Mouse (Mus musculus) limb, embryonic 13.5 days (tissue): ENCODE measurements around the gene Eipr1. TPM values are rescaled to one million over a fixed set of nuclear protein-coding genes. Genes with fewer than 3 reads are reported as not detected.

Source experiments
- ATAC-seq: fragments of 200-750 bp; cut with Nextera tagmentation; 2 replicates; pipeline ENCODE4 v1.8.0; 2017; ENCODE audit warnings: low read depth, moderate number of reproducible peaks, moderate TSS enrichment; ENCODE audit not compliant: low FRiP score
- H3K27ac ChIP-seq: fragments of 300-500 bp; sonication (generic); 2 replicates; pipeline ENCODE4 v1.5.1; 2015; ENCODE audit warnings: inconsistent platforms, mild to moderate bottlenecking, moderate library complexity
- H3K27me3 ChIP-seq: fragments of 300-500 bp; sonication (generic); 2 replicates; pipeline ENCODE4 v1.6.1; 2015; ENCODE audit warnings: mild to moderate bottlenecking, inconsistent platforms
- H3K36me3 ChIP-seq: fragments of 300-500 bp; sonication (generic); 2 replicates; pipeline ENCODE4 v1.6.1; 2015; ENCODE audit warnings: inconsistent platforms, mild to moderate bottlenecking, moderate library complexity
- H3K4me1 ChIP-seq: fragments of 300-500 bp; sonication (generic); 2 replicates; pipeline ENCODE4 v1.6.1; 2015; ENCODE audit warnings: inconsistent platforms
- H3K4me2 ChIP-seq: fragments of 300-500 bp; sonication (generic); replicated peaks from 2 replicates; pipeline ENCODE4 v1.6.1; 2015; ENCODE audit warnings: inconsistent platforms, mild to moderate bottlenecking, moderate library complexity
- H3K4me3 ChIP-seq: fragments of 300-500 bp; sonication (generic); 2 replicates; pipeline ENCODE4 v1.5.1; 2015; ENCODE audit warnings: moderate library complexity, mild to moderate bottlenecking, inconsistent platforms
- H3K9ac ChIP-seq: fragments of 300-500 bp; sonication (generic); 2 replicates; pipeline ENCODE4 v1.6.1; 2015; ENCODE audit warnings: mild to moderate bottlenecking, inconsistent platforms
- H3K9me3 ChIP-seq: fragments of 300-500 bp; sonication (generic); 2 replicates; pipeline ENCODE4 v1.6.1; 2016; ENCODE audit warnings: inconsistent platforms
- WGBS: fragments of 180-500 bp; shearing (Covaris S2); methylation state at CpG from one replicate; pipeline ENCODE4 v1.1.7; 2015; 5-methylcytosine and 5-hydroxymethylcytosine counted together
- polyA plus RNA-seq: library from polyadenylated mRNA; unstranded; fragments of >200 nt; fragmentation: Nextera tagmentation; extraction: Ambion mirVana; gene quantifications from 2 replicates; pipeline ENCODE4 v1.2.1, GENCODE M21; 2015

Gene Eipr1
- polyA plus RNA-seq, 1 experiment from 2014 or later = 33.3 TPM

DNA sequence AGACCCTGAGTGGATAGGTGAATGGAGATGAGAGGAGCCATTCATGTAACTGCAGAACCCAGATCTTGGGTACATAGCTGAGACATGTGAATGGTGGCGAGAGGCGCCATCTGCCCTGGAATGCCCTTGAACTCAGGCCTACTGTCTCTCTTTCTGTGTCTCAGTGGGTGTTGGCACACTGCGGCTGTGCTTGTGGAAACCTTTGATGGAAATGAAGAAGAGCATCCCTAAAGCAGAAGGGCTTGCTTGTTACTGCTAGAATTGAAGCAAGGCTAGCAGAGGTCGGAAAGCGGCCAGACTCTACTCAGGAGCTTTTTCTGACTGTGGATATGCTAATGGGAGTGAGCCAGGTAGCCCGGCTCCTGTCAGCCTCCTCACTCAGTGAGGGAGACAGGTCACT, 50.1 kb downstream of the Eipr1 start:
- Histone ChIP-seq H3K36me3 (no peaks in the 10 kb centered on the region; the same call in 1 of the 2 replicates), H3K9ac (no peak overlapping the region), H3K4me3 (no peak overlapping the region), H3K9me3 (no peaks in the 10 kb centered on the region; the same call in 1 of the 2 replicates), H3K27ac (no peak overlapping the region), H3K27me3 (no peaks in the 10 kb centered on the region), H3K4me2 (no peak overlapping the region), H3K4me1 (peaks cover 34% of the 10 kb centered on the region)
- 92% methylated on average over 6 of the region's 6 CpGs for WGBS
- ATAC-seq = no peak

DNA sequence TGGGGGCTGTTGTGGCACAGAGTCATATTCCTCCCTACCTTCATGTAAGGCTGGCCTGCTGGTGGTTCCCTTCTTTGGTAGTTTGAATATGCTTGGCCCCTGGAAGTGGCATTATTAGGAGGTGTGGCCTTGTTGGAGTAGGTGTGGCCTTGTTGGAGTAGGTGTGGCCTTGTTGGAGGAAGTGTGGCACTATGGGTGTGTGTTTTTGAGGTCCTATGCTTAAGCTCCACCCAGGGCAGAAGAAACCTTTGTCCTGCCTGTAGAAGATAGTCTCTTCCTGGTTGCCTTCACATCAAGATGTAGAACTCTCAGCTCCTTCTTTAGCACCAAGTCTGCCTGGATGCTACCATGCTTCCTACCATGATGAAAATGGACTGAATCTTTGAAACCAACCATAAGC, 51.4 kb downstream of the Eipr1 start:
- H3K27ac ChIP-seq = no peak overlapping the region
- no peaks in the 10 kb centered on the region; the same call in 1 of the 2 replicates for H3K9me3 ChIP-seq
- no peak overlapping the region for H3K4me3 ChIP-seq
- no peak overlapping the region for H3K4me2 ChIP-seq
- peaks cover 34% of the 10 kb centered on the region for H3K4me1 ChIP-seq
- no peaks in the 10 kb centered on the region; the same call in 1 of the 2 replicates for H3K36me3 ChIP-seq
- no peak for ATAC-seq
- H3K27me3 ChIP-seq = no peaks in the 10 kb centered on the region
- no peak overlapping the region for H3K9ac ChIP-seq

DNA sequence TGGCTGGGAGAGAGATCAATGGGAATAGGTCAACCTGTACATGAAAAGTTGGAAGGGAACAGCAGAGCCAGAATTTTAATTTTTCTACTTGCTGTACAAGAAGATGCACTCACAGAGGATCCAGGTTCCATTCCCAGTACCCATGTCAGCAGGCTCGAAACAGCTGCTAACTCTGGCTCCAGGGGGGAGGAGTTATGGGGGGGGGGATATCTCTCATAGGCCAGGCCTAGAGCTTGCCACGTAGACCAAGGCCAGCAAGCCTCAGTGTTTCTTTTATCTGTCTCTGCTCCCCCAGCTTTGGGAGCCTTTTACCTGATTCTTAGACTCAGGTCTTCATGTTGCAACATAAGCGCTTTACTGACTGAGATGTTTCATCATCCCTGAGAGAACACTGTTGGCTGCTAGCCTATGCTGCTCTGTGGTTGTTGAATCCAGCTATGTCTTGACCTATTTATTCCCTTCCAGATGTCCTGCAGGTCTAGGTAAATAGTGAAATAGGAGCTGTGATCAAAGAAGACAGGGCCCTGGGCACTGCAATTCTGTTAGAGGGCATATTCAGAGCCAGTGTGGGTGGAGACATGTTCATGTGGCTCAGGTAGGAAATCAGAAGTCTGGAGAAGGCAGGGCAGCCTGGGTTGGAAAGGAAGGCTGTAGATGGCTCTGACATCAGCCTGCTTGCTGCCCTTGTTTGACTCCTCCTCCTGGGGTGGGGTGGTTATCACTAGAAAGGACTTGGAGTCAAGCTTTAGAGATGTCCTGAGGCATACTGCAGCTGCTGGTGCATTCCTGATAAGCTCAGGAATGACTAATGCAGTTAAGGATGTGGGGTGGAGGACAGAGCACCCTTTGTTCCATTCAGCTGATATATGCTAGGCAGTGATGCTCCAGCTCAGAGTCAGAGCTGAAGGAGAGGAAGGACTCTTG, 53.2 kb downstream of the Eipr1 start:
- H3K36me3 ChIP-seq = no peaks in the 10 kb centered on the region
- ATAC-seq = no peak; the same call in 1 of the 2 replicates
- H3K4me1 ChIP-seq = peaks cover 28% of the 10 kb centered on the region
- peak overlapping the region; percentile 16; the same call in 1 of the 2 replicates for H3K27ac ChIP-seq
- no peaks in the 10 kb centered on the region for H3K9me3 ChIP-seq
- no peaks in the 10 kb centered on the region for H3K27me3 ChIP-seq
- no peak overlapping the region for H3K9ac ChIP-seq
- no peak overlapping the region for H3K4me3 ChIP-seq
- no peak overlapping the region for H3K4me2 ChIP-seq
- WGBS = 61% methylated on average over 3 of the region's 3 CpGs

DNA sequence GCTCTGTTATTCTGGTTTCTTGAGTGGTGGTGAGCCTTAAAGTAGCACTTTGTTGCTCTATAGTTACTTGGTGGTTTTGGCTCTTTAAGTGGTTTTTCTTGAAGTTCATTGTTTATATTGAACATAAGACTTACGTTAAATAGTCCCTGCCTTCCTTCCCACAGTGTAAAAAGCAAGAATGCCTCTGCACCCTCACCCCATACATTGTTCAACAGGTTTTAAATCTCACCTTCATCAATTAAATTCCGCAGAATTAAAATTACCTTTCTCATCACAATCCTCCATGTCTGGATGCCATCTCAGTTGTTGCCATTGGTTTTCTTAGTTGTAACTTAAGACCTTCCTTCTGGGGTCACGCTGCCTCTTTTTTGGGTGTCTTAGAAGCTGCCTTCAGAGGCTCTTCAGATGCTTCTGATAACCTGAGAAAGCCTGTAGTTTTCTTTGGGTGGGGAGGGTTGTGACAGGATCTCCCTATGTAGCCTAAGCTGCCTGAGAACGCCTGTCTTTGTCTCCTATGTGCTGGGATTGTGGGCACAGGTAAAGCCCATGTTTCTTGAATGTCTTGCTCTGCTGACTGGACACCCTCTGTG, 57.3 kb downstream of the Eipr1 start:
- no peak overlapping the region for H3K9ac ChIP-seq
- no peaks in the 10 kb centered on the region for H3K36me3 ChIP-seq
- peaks cover 17% of the 10 kb centered on the region for H3K4me1 ChIP-seq
- no peaks in the 10 kb centered on the region for H3K27me3 ChIP-seq
- no peaks in the 10 kb centered on the region for H3K9me3 ChIP-seq
- H3K4me3 ChIP-seq = no peak overlapping the region
- H3K4me2 ChIP-seq = no peak overlapping the region
- WGBS = 72% methylated on average over 4 of the region's 4 CpGs
- H3K27ac ChIP-seq = no peak overlapping the region
- no peak for ATAC-seq

DNA sequence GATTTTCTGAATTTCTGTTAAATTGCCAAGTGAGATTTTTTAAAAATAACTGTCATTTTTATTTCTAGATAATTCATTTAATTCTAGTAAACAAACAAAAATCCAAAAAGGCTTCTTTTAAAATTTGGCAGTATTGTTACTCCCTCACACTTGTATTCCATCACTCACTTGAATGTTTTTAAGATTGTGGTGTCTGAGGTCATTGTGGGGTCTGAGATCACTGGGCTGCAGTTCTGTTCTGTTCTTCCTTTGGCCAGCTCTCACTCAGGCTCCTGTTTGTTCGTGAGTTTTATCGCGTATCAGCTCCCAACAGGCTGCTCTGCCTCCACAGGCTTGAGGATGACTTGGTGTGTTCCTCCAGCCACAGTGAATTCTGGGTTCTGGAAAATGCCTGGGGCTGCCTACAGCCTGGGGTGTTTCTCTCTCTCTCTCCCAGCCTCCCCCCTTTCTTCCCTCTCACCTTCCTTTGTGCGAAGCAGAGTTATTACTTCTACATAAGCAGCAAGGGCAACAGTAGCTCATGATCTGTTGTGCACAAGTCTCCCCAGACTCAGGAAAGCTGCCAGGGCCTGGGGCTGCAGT, 58.2 kb downstream of the Eipr1 start:
- Histone ChIP-seq H3K27me3 (no peaks in the 10 kb centered on the region), H3K4me2 (no peak overlapping the region), H3K9me3 (no peaks in the 10 kb centered on the region; the same call in 1 of the 2 replicates), H3K27ac (no peak overlapping the region), H3K4me3 (no peak overlapping the region), H3K9ac (no peak overlapping the region), H3K36me3 (no peaks in the 10 kb centered on the region), H3K4me1 (peaks cover 10% of the 10 kb centered on the region)
- 44% methylated on average over 4 of the region's 4 CpGs for WGBS
- ATAC-seq = no peak

DNA sequence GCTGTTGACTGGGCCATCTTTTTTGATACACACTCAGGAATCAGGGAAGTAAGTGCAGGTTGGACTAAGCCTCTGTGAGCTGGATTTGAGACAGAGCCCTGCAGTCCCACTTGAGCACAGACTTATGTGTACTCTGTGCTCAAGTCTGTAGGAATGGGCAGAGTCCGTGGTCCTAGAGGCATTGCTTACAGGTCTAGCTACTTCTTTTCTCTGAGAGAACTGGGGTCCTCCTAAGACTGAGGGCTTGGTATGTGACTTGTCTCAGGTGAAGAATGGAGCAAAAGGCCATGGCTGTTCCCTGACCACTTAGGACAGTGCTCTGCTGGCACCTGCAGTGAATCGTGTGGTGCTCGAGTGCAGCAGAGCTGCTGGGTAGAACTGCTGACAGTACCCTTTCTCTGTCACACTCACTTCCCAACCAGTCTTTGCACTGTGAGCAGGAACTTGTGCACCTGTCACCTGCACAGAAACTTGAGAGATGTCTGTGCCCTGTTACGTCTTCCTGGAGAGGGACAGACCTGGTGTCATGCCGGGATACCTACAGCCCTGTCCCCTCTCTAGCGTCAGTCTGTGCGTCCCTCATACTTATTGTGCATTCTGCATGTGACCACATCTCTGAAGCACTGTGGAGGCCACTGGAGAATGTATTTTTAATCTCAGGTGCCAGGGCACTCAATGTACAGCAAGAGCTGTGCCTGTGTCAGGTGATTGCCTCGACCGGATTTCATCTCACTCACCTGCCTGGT, 65.3 kb downstream of the Eipr1 start:
- no peak overlapping the region; the same call in 1 of the 2 replicates for H3K9ac ChIP-seq
- 36% methylated on average over 9 of the region's 9 CpGs for WGBS

DNA sequence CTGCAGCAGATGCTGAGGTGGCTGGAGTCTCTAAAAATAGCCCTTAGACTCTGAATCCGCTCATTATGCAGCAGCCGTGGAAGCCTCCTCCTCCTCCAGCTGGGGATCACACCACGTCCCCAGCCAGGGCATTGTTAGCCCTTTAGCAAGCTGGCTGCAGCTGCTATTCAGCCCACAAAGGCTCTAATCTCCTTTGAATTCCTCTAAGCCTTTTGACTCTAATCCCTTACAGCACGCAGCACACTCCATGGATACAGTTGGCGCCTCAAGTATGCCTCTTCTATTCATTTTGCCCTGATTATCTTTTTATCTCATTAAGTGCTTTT, 65.8 kb downstream of the Eipr1 start:
- H3K27me3 ChIP-seq = no peaks in the 10 kb centered on the region
- H3K27ac ChIP-seq = no peak overlapping the region
- no peaks in the 10 kb centered on the region; the same call in 1 of the 2 replicates for H3K9me3 ChIP-seq
- no peak overlapping the region for H3K9ac ChIP-seq
- 18% methylated on average over 5 of the region's 5 CpGs for WGBS
- no peak overlapping the region for H3K4me3 ChIP-seq
- ATAC-seq = peak; percentile 76
- H3K4me2 ChIP-seq = no peak overlapping the region
- H3K4me1 ChIP-seq = peaks cover 7% of the 10 kb centered on the region
- no peaks in the 10 kb centered on the region for H3K36me3 ChIP-seq

More for the DNA sequence above, 65.3 kb downstream of the Eipr1 start:
- Histone ChIP-seq H3K27me3 (no peaks in the 10 kb centered on the region), H3K4me2 (no peak overlapping the region; the same call in 1 of the 2 replicates), H3K27ac (no peak overlapping the region), H3K9me3 (no peaks in the 10 kb centered on the region; the same call in 1 of the 2 replicates), H3K4me1 (peaks cover 7% of the 10 kb centered on the region), H3K36me3 (no peaks in the 10 kb centered on the region), H3K4me3 (no peak overlapping the region)
- peak; percentile 11; the same call in 1 of the 2 replicates for ATAC-seq

DNA sequence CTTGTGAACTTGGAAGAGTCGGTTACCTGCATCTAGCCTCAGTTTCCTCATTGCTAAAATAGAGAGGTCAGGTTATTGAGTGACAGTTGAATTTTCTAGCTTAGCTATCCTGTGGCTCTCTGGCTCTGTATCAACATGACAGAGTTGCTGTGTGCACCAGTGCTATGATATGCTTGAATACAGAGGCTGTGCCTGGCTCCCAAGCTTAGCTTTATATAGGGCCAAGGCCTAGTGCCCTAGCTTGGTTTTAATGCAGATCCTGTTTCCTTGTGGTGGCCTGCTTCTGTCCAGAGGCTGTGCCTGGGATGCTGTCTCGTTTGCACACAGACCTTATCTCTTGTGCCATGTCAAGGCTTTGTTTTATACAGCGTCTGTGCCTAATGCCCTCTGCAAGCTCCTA, 66.3 kb downstream of the Eipr1 start:
- H3K27me3 ChIP-seq = no peaks in the 10 kb centered on the region
- ATAC-seq = no peak
- 53% methylated on average over 3 of the region's 3 CpGs for WGBS
- no peaks in the 10 kb centered on the region for H3K36me3 ChIP-seq
- no peak overlapping the region for H3K4me2 ChIP-seq
- peaks cover 7% of the 10 kb centered on the region for H3K4me1 ChIP-seq
- H3K9me3 ChIP-seq = no peaks in the 10 kb centered on the region; the same call in 1 of the 2 replicates
- no peak overlapping the region for H3K9ac ChIP-seq
- no peak overlapping the region for H3K4me3 ChIP-seq
- no peak overlapping the region for H3K27ac ChIP-seq

DNA sequence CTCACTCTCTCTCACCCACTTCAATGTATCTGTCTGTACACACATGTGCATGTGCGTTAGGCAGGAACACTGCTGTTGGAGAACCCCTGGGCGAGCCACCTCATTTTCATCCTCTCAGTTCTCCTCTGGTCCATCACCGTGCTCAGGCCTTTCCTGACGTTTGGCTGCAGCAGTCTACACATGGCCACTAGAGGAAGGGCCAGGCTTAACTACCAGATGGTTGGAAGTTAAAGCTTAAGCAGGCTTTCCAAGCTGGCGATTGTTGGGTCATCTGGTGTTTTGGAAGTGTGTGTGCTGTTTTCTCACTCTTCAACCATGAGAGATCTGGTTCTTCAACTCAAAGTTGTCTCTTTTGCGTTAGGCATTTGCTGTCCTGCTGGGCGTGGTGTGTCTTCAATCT, 71.9 kb downstream of the Eipr1 start:
- H3K4me1 ChIP-seq = no peaks in the 10 kb centered on the region
- WGBS = 77% methylated on average over 7 of the region's 7 CpGs
- H3K9ac ChIP-seq = no peak overlapping the region
- H3K4me3 ChIP-seq = no peak overlapping the region
- H3K27ac ChIP-seq = no peak overlapping the region
- H3K36me3 ChIP-seq = no peaks in the 10 kb centered on the region
- H3K9me3 ChIP-seq = no peaks in the 10 kb centered on the region
- no peak for ATAC-seq
- no peak overlapping the region for H3K4me2 ChIP-seq
- no peaks in the 10 kb centered on the region for H3K27me3 ChIP-seq

DNA sequence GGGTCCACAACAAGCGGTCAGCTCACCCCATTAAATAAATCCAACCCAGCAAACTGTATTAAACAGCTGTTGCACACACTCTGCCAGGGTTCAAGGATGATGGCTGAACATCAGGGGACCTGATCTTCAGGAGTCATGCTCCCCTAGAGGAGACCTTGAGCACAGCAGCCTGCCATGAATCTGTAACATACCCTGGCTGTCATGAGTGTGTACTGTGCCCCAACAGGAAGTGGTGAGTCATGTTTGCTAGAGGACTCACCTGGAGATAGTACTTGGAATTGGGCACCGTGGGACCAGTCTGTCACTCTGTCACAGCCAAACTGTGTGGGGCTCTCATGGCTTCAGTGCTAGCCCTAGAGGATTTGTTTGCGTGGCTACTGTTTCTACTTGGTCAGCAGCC, 77.9 kb downstream of the Eipr1 start:
- H3K9me3 ChIP-seq = no peaks in the 10 kb centered on the region
- H3K4me1 ChIP-seq = no peaks in the 10 kb centered on the region
- H3K27ac ChIP-seq = no peak overlapping the region
- no peak for ATAC-seq
- H3K9ac ChIP-seq = no peak overlapping the region
- H3K27me3 ChIP-seq = no peaks in the 10 kb centered on the region
- H3K4me2 ChIP-seq = no peak overlapping the region
- no peak overlapping the region for H3K4me3 ChIP-seq
- 0 out of 2 replicates have a peak, but pooled peaks cover 10% of the 10 kb centered on the region for H3K36me3 ChIP-seq
- 85% methylated on average over 3 of the region's 3 CpGs for WGBS

DNA sequence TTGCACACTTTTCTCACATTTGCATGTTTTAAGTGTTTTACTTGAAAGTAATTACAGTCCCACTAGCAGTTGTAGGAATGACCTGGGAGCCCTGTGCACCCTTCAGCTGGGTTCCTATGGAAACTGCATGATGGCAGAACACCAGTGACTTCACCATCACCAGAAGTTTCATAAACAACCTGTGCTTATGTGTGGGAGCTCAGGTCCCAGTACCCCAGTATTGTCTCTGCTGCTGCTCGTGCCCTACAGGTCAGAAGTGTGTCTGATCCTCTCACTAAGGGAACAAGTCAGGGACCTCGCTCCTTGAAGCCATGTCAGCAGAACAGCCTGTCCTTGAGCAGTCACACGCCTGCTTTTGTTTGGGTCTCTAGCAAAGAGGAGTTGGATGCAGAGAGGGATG, 78.9 kb downstream of the Eipr1 start:
- no peaks in the 10 kb centered on the region for H3K9me3 ChIP-seq
- no peak overlapping the region for H3K9ac ChIP-seq
- H3K27ac ChIP-seq = no peak overlapping the region
- no peaks in the 10 kb centered on the region for H3K27me3 ChIP-seq
- H3K4me3 ChIP-seq = no peak overlapping the region
- 76% methylated on average over 3 of the region's 3 CpGs for WGBS
- no peak for ATAC-seq
- H3K4me2 ChIP-seq = no peak overlapping the region
- 0 out of 2 replicates have a peak, but pooled peaks cover 10% of the 10 kb centered on the region for H3K36me3 ChIP-seq
- H3K4me1 ChIP-seq = no peaks in the 10 kb centered on the region
